Mouse (Mus musculus) c-Kit-positive CD71-positive TER-119-negative erythroid progenitor cells, embryonic 14.5 days (primary cell): Measurements from ENCODE around the gene Serpinb3d.
"Not testable (repeated sequence)": the region's sequence is repeated elsewhere in the genome, so short reads cannot be mapped to it uniquely, and the experiment has no call there.

Experiments
- DNase-seq: peaks from one replicate; pipeline ENCODE4 v3.0.0-alpha.2; 2013; ENCODE audit warnings: low read depth

Serpinb3d gene

GRCm38 (mm10) chr1:107083406-107083805 is at the start of gene Serpinb3d:
Gene Serpinb3d (minus strand): TSS chr1:107083506.
- no peak for DNase-seq

- DNase-seq: not testable (repeated sequence)
These were observed 44.1 kb upstream of the Serpinb3d start for GRCm38 (mm10) chr1:107127453-107127852.

- DNase-seq: no peak
These were observed 15.1 kb upstream of the Serpinb3d start for GRCm38 (mm10) chr1:107098417-107098816.

- no peak for DNase-seq
These were observed 31.1 kb downstream of the Serpinb3d start, which contains the start of gene Serpinb3a for GRCm38 (mm10) chr1:107052203-107052602. Gene Serpinb3a (minus strand): TSS chr1:107052303.

- not testable (repeated sequence) for DNase-seq
These were observed 49.1 kb downstream of the Serpinb3d start for GRCm38 (mm10) chr1:107034236-107034635.
